Mouse (Mus musculus): Measurements from ENCODE around the gene Slc6a18. TPM values are rescaled to one million over a fixed set of nuclear protein-coding genes. Genes with fewer than 3 reads are reported as not detected.

The Slc6a18 gene
- total RNA-seq (2023) = not detected

GRCm38 (mm10) chr13:73677853-73678252, at the start of gene Slc6a18:
TSS of gene Slc6a18 (minus strand) at chr13:73678023.

GRCm38 (mm10) chr13:73704694-73705325, 27.0 kb upstream of the Slc6a18 start, which contains the start of gene Slc6a19:
TSS of gene Slc6a19 (minus strand) at chr13:73704865.

GRCm38 (mm10) chr13:73626745-73627549, 50.9 kb downstream of the Slc6a18 start, which contains the start of gene Tert:
TSS of gene Tert (plus strand) at chr13:73626911.

Other genes with a start within 250 kb of the Slc6a18 start
- 39.4 TPM for gene Lpcat1, start 210.8 kb downstream of the Slc6a18 start, total RNA-seq (2023)
- not detected for gene Slc6a3, start 141.3 kb downstream of the Slc6a18 start, total RNA-seq (2023)
- 94.3 TPM for gene Clptm1l, start 74.0 kb downstream of the Slc6a18 start, total RNA-seq (2023)
- 3.5 TPM for gene Tert, start 51.1 kb downstream of the Slc6a18 start, total RNA-seq (2023)
- 2.2 TPM for gene Slc6a19, start 26.8 kb upstream of the Slc6a18 start, total RNA-seq (2023)
- gene Slc12a7, start 55.1 kb upstream of the Slc6a18 start, total RNA-seq (2023) = 308 TPM
- gene Nkd2, start 169.6 kb upstream of the Slc6a18 start, total RNA-seq (2023) = not detected